ENCODE assay signal across 8 mouse cellular contexts in the genomic region with DNA sequence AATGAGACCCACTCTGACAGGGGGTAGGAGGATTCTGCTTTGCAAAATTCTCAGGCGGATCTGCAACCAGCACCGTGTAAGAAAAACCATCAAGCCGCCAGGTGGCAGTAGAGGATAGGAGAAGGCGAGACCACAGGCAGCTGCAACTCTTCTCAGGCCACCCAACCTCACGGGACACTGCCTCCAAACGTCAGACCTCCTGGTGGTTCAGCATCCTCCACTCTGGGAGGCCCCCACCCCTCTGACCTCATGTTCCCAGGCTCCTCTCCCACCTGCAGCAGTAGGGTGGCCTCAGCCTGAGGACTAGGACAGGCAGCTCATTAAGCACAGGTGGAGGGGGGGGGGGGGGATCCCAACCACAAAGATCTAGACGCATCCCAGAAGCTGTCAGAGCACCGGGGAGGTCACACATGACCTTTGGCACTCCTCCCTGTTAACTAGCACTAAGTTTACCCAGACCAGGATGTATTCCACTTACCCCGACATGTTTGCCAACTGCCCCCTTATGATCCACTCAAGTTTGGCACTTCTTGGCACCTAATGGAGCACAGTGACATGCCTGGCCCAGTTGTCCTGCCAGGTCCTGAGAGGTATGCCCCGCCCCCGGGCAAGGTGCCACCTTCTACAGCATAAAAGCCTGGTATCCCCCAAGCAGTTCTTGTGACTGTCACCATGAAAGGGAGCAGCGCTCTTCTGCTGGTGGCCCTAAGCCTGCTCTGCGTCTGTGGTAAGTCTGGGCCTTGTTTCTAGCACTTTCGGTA. TPM values are rescaled to one million over a fixed set of nuclear protein-coding genes. Genes with fewer than 3 reads are reported as not detected.
DNase-seq lines count a peak whose midpoint lies in the region; ATAC-seq and TF ChIP-seq lines count a peak whose summit lies in the region.

TSS of gene Scgb1c1 (plus strand) at position 643 of the 761 bp plus-strand sequence.

- H3K27me3 ChIP-seq in embryonic facial prominence, embryonic 15.5 days: peaks cover 26% of the 10 kb centered on the region
- H3K27me3 ChIP-seq in heart, embryonic 10.5 days (ENCODE audit: insufficient read depth, poor library complexity, severe bottlenecking): peaks cover 70% of the 10 kb centered on the region
- H3K27me3 ChIP-seq in kidney, embryonic 15.5 days: peaks cover 38% of the 10 kb centered on the region

- H3K36me3 ChIP-seq in embryonic facial prominence, embryonic 15.5 days: no peaks in the 10 kb centered on the region
- no peaks in the 10 kb centered on the region for H3K36me3 ChIP-seq in heart, embryonic 10.5 days
- H3K36me3 ChIP-seq in kidney, embryonic 15.5 days: no peaks in the 10 kb centered on the region

- no peaks in the 10 kb centered on the region for H3K9me3 ChIP-seq in embryonic facial prominence, embryonic 15.5 days (replicated peaks)
- H3K9me3 ChIP-seq in heart, embryonic 10.5 days: no peaks in the 10 kb centered on the region
- no peaks in the 10 kb centered on the region for H3K9me3 ChIP-seq in kidney, embryonic 15.5 days (replicated peaks)

- H3K9ac ChIP-seq in embryonic facial prominence, embryonic 15.5 days: no peak within 1 kb of the TSS
- H3K9ac ChIP-seq in kidney, embryonic 15.5 days: no peak within 1 kb of the TSS

- H3K4me1 ChIP-seq in bone marrow, adult 2 months (ENCODE audit: control insufficient read depth, insufficient read depth, low read length): no peaks in the 10 kb centered on the region
- H3K4me1 ChIP-seq in embryonic facial prominence, embryonic 15.5 days: peaks cover 14% of the 10 kb centered on the region; the same call in 1 of the 2 replicates
- no peaks in the 10 kb centered on the region for H3K4me1 ChIP-seq in heart, embryonic 10.5 days
- peaks cover 3% of the 10 kb centered on the region; the same call in 1 of the 2 replicates for H3K4me1 ChIP-seq in kidney, embryonic 15.5 days

- H3K27ac ChIP-seq in bone marrow, adult 2 months (ENCODE audit: control insufficient read depth, insufficient read depth, low read depth, low read length, poor library complexity): no peak within 1 kb of the TSS
- no peak within 1 kb of the TSS for H3K27ac ChIP-seq in embryonic facial prominence, embryonic 15.5 days (replicated peaks)
- no peak within 1 kb of the TSS for H3K27ac ChIP-seq in heart, embryonic 10.5 days
- no peak within 1 kb of the TSS for H3K27ac ChIP-seq in kidney, embryonic 15.5 days

- DNase-seq in A20 (ENCODE audit: low read depth, low spot score): peak; percentile 85
- peak; percentile 92 for DNase-seq in heart, embryonic 10.5 days (ENCODE audit: low spot score)
- DNase-seq in liver: peak; percentile 89
- DNase-seq in monocyte, adult 2 months (ENCODE audit: low read depth in 1 of 2, low spot score in 2 of 2): peak; percentile 66 to 83
- peak; percentile 87 to 95 for DNase-seq in spleen, postnatal 10 days (ENCODE audit: low spot score in 2 of 2)

- TF ChIP-seq CTCF in bone marrow, adult 2 months (IDR thresholded peaks at IDR 0.05; ENCODE audit: control insufficient read depth, insufficient read depth, low read length): peak; percentile 98

- no peak within 1 kb of the TSS for H3K4me2 ChIP-seq in embryonic facial prominence, embryonic 15.5 days (replicated peaks)
- no peak within 1 kb of the TSS for H3K4me2 ChIP-seq in kidney, embryonic 15.5 days

- WGBS in bone marrow, adult 2 months: 27% methylated on average over 14 of the region's 14 CpGs
- WGBS in embryonic facial prominence, embryonic 15.5 days: 24% methylated on average over 13 of the region's 14 CpGs
- WGBS in heart, embryonic 10.5 days: 27% methylated on average over 14 of the region's 14 CpGs
- 30% methylated on average over 14 of the region's 14 CpGs for WGBS in kidney, embryonic 15.5 days

- no peak for TF ChIP-seq POLR2A in bone marrow, adult 2 months (IDR thresholded peaks at IDR 0.05; ENCODE audit: borderline replicate concordance, control insufficient read depth, low read depth, low read length)

- no peak within 1 kb of the TSS for H3K4me3 ChIP-seq in bone marrow, adult 2 months (replicated peaks; ENCODE audit: control insufficient read depth, low read depth, low read length)
- no peak within 1 kb of the TSS for H3K4me3 ChIP-seq in embryonic facial prominence, embryonic 15.5 days (replicated peaks)
- no peak within 1 kb of the TSS for H3K4me3 ChIP-seq in heart, embryonic 10.5 days
- H3K4me3 ChIP-seq in kidney, embryonic 15.5 days (replicated peaks): no peak within 1 kb of the TSS

- ATAC-seq in embryonic facial prominence, embryonic 15.5 days (ENCODE audit: insufficient number of reproducible peaks, low FRiP score, low TSS enrichment, low read depth): peak; percentile 58; the same call in 1 of the 2 replicates
- ATAC-seq in kidney, embryonic 15.5 days (replicated peaks; ENCODE audit: low FRiP score): peak; percentile 80

RNA-seq across cellular contexts. Expression of gene Scgb1c1, which starts in this region (rescaled TPM):
- not detected in 2 replicates for polyA plus RNA-seq in bone marrow, adult 2 months (2011; ENCODE audit: insufficient read depth, insufficient read length, low replicate concordance, missing spikeins)
- polyA plus RNA-seq in embryonic facial prominence, embryonic 15.5 days (2015; fragmentation: Nextera tagmentation; extraction: Ambion mirVana): 2.3 and 8.5 TPM in 2 replicates
- polyA plus RNA-seq in heart, embryonic 10.5 days (2016; fragmentation: Nextera tagmentation; extraction: Ambion mirVana): not detected in 2 replicates
- polyA plus RNA-seq in kidney, embryonic 15.5 days (2015; fragmentation: Nextera tagmentation; extraction: Ambion mirVana): not detected in 2 replicates

Comparison
In these comparisons a context has a peak if more than half of its experiments do, and no peak if none do; other contexts are left out.
1. Peak in DNase-seq in heart, embryonic 10.5 days; RNA of the gene not detected or under 1 TPM.
2. Peak in ATAC-seq in kidney, embryonic 15.5 days; RNA of the gene not detected or under 1 TPM.